Mouse (Mus musculus) hematopoietic stem cell, adult 5-6 weeks (primary cell): ENCODE data around the gene Dpp6. TPM values are rescaled to one million over a fixed set of nuclear protein-coding genes. Genes with fewer than 3 reads are reported as not detected.
A peak's percentile ranks its signal among the peaks of the same experiment; 100 is the strongest.

Experiments used
- ATAC-seq, 2 experiments: fragments of 125-278 bp in 1 of 2; replicated peaks in 1 of 2; 2 replicates each; pipeline ENCODE4 v1.8.0; 2016 to 2017; ENCODE audit warnings: inconsistent platforms in 2 of 2, mild to moderate bottlenecking in 2 of 2, moderate number of reproducible peaks in 2 of 2, low read depth in 1 of 2, moderate TSS enrichment in 1 of 2; ENCODE audit not compliant: low FRiP score in 2 of 2, poor library complexity in 2 of 2, severe bottlenecking in 2 of 2, insufficient read depth in 1 of 2, low TSS enrichment in 1 of 2
- total RNA-seq: library from RNA; stranded (forward); fragments of 172-1452, 232-1000 nt; gene quantifications from 2 replicates; pipeline ENCODE4 v1.2.3, GENCODE M21; 2017

The Dpp6 gene
- total RNA-seq, 1 experiment from 2014 or later: 0.20 TPM

GRCm38 (mm10) chr5:27365946-27366345 lies 548.9 kb downstream of the Dpp6 start:
- ATAC-seq: no peak

GRCm38 (mm10) chr5:27370814-27371213 lies 553.8 kb downstream of the Dpp6 start:
- ATAC-seq: no peak

- no peak for ATAC-seq
Measured at GRCm38 (mm10) chr5:27373931-27374330, 556.9 kb downstream of the Dpp6 start.

GRCm38 (mm10) chr5:27375841-27376240 lies 558.8 kb downstream of the Dpp6 start:
- ATAC-seq: no peak

GRCm38 (mm10) chr5:27380656-27381385 lies 563.8 kb downstream of the Dpp6 start:
- no peak for ATAC-seq

- ATAC-seq: no peak
Measured at GRCm38 (mm10) chr5:27398371-27398770, 581.4 kb downstream of the Dpp6 start.

- no peak for ATAC-seq
Measured at GRCm38 (mm10) chr5:27399111-27399510, 582.1 kb downstream of the Dpp6 start.

GRCm38 (mm10) chr5:27402616-27403015 lies 585.6 kb downstream of the Dpp6 start:
- no peak for ATAC-seq

GRCm38 (mm10) chr5:27408854-27409253 lies 591.9 kb downstream of the Dpp6 start:
- ATAC-seq: no peak

- no peak for ATAC-seq
Measured at GRCm38 (mm10) chr5:27413023-27413422, 596.0 kb downstream of the Dpp6 start.

- no peak for ATAC-seq
Measured at GRCm38 (mm10) chr5:27415518-27415917, 598.5 kb downstream of the Dpp6 start.

GRCm38 (mm10) chr5:27416571-27416970 lies 599.6 kb downstream of the Dpp6 start:
- 0 out of 4 replicates have a peak, but pooled peaks of 1 of the 2 experiments have one; percentile 32 for ATAC-seq

- ATAC-seq: no peak
Measured at GRCm38 (mm10) chr5:27417398-27417797, 600.4 kb downstream of the Dpp6 start.

- no peak for ATAC-seq
Measured at GRCm38 (mm10) chr5:27418856-27419255, 601.9 kb downstream of the Dpp6 start.

GRCm38 (mm10) chr5:27421090-27421635 lies 604.2 kb downstream of the Dpp6 start:
- ATAC-seq: no peak

- no peak for ATAC-seq
Measured at GRCm38 (mm10) chr5:27423766-27424165, 606.8 kb downstream of the Dpp6 start.

- no peak for ATAC-seq
Measured at GRCm38 (mm10) chr5:27424484-27425080, 607.6 kb downstream of the Dpp6 start.

GRCm38 (mm10) chr5:27426200-27426599 lies 609.2 kb downstream of the Dpp6 start:
- no peak for ATAC-seq

GRCm38 (mm10) chr5:27433584-27433983 lies 616.6 kb downstream of the Dpp6 start:
- ATAC-seq: no peak
